Mouse (Mus musculus) spleen, adult 18-20 months (tissue): ENCODE measurements around the gene Tspoap1.

Experiments used
- DNase-seq, 2 experiments: peaks; one replicate each; pipeline ENCODE4 v3.0.0; 2022; ENCODE audit warnings: mixed read lengths in 2 of 2

Tspoap1 gene

GRCm38 (mm10) chr11:87760301-87761081 is at the start of gene Tspoap1:
Tspoap1 (plus strand) TSS chr11:87760541.
- DNase-seq = no peak

DNA sequence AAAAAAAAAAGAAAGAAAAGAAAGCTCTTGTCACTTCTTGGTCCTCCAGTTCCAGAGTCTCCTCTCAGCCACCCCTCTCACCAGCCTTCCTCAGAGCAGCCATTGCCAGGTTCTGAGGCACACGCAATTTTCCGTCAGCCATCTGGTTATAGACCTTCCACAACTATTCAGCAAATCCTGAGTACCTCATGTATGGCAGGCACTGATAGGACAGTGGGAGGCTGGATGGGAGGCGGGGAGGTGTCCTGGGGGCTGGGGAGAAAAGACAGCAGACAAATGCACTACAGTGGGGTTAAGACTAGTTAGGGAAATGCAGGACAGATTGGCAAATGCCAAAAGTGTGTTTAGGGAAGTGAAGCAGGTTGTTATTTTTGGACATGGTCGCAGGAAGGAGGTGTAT is 48.2 kb upstream of the Tspoap1 start:
- no peak for DNase-seq

DNA sequence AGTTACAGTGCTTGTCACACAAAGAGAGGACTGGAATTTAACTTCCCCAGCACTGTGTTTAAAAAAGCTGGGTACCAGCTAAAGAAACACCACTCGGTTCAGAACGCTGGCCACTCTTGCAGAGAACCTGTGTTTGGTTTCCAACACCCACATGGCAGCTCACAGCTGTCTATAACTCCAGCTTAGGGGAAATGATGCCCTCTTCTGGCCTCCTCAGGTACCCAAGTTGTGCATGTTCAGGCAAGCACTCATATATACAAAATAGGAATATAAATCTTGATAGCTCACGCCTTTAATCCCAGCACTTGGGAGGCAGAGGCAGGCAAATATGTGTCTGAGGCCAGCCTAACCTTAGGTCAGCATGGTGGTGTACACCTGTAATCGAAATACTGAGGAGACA is 44.3 kb upstream of the Tspoap1 start:
- DNase-seq = no peak

DNA sequence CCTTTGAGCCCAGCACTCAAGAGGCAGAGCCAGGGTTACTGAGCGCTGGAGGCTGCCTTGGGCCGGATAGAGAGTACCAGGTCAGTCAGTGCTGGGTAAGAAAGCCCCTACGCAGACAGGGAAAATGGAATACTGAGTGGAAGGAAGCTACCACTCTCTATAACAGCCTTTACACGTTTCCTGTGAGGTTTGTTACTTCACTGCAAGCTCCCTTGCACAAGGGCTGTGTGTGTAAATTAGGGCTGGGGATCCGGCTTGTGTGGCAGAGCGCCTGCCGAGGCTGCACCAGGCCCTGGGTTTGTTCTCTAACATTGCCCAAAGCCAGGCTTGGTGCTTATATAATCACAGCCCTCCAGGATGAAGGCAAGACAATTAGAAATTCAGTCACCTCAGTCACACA is 40.8 kb upstream of the Tspoap1 start:
- no peak for DNase-seq

GRCm38 (mm10) chr11:87720324-87720723 is 40.0 kb upstream of the Tspoap1 start:
- no peak for DNase-seq

DNA sequence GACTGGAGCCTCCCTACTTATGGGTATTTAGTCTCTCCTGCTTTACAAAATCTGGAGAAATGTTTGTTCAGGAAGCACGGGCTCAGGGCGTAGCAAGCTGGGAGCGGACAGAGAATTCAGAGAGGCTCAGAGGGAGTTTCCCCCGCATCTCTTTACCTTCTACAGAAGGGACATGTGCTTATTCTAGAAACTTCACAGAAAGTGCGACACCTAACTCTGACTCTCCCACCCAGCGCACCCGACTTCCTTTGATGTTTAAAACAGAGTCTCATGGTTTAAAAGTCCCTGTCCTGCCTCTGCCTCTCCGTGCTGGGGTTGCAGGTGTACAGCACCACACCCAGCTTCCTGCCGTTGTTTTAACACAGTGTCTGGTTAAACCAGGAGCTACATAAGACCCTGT is 39.5 kb upstream of the Tspoap1 start:
- peak; percentile 34 to 37 for DNase-seq

- DNase-seq = no peak
Observed at GRCm38 (mm10) chr11:87722168-87722567, 38.2 kb upstream of the Tspoap1 start.

DNA sequence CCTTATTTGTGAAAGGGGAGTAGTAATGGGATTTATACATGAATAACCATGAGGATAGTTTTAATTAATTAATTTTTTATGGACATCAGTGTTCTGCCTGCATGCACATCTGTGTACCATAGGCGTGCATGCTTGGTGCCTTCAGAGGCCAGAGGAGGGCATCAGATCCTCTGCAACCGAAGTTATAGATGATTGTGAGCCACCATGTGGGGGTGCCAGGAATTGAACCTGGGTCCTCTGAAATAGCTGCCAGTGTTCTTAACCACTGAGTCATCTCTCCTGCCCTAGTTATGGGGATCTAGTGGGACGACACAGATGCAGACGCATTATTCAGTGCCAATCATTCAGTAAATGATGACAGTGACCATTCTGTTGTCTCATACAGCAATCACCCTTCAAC is 37.5 kb upstream of the Tspoap1 start:
- DNase-seq = no peak

DNA sequence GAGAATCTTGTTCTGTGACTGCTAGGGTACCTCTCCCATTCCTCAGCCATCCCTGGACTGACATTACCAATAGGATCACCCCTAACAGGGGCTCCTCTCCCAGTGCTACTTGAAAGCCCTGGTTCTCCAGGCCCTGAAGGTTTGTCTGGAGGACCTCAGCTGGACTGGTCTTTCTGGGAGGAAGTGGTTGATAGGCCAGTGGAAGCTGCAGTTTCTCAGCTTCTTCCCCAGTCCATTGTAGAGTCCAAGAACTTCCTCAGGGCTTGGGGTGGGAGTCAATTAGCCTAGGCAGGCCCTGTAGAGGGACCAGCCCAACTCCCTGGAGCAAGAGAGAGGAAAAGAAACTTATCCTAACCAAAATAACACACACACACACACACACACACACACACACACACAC is 34.8 kb upstream of the Tspoap1 start:
- no peak for DNase-seq

GRCm38 (mm10) chr11:87725964-87726562 is 34.3 kb upstream of the Tspoap1 start:
- DNase-seq = no peak

GRCm38 (mm10) chr11:87727021-87727420 is 33.3 kb upstream of the Tspoap1 start:
- no peak for DNase-seq

DNA sequence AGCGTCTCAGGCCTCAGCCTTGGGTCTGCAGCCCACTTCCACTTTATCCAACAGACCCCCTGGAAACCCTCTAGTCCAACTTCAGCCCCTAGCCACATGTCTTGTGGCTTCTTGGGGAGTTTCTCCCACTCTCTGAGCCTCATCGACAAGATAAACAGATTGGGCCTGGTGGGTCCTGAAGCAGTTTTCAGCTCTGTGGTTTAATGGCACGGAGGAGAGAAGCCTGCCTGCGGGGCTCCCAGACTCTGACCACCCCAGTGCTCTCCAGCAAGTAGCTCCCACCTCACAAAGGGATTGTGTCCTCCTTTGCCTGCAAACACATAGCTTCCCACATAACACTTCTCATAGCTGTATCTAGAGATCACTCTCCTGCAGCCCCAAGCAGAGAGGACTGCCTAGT is 32.9 kb upstream of the Tspoap1 start:
- no peak for DNase-seq

DNA sequence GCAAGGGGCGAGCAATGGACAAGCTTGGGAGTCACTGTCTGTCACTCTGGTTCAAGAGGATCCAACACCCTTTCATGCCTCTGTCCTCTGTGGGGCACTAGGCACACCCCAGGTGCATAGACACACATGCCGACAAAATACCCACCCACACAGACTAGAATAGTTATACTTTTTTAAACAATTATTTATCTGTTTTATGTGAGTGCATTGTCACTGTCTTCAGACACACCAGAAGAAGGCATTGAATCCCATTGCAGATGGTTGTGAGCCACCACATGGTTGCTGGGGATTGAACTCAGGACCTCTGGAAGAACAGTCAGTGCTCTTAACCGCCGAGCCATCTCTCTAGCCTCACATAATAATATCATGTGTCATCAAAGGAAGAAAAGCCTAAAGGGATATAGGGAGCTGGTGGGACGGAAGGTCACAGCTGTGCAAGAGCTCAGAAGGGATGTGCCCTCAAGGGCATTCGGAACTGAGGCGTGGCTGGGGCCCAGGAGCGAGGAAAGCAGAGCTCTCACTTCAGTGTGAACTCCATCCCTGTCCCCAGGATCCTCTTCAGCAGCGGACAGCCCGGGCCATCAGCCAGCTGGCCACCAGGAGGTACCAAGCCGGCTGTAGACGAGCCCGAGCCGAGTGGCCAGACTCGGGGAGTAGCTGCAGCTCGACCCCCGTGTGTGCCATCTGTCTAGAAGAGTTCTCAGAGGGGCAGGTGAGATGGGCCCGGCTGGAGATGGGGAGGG is 31.3 kb upstream of the Tspoap1 start:
- no peak for DNase-seq

DNA sequence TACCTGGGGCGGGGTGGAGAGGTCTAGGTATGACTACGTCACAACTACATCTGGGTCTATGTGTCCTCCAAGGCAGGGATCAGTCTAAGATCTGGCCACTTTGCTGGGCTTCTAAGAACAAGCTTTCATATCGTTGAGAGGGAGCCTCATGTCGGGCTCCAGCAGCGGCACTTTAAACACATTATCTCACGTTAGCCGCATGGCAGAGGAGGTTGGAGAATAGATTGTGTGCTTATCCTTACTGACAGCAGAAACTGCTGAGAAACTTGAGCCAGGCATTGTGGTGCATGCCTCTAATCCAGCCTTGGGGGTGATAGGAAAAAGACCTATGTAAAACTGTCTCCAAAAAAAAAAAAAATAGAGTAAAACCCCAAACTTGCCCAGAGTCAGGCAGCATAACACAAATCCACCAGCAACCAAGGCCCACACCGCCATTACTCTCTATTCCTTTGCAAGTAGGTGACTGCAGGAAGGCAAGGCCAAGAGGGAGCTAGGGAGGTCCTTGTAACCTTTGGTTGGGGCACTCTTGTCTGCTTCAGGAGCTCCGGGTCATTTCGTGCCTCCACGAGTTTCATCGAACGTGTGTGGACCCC is 30.7 kb upstream of the Tspoap1 start:
- no peak for DNase-seq

GRCm38 (mm10) chr11:87730652-87731310 is 29.6 kb upstream of the Tspoap1 start:
- DNase-seq = no peak

DNA sequence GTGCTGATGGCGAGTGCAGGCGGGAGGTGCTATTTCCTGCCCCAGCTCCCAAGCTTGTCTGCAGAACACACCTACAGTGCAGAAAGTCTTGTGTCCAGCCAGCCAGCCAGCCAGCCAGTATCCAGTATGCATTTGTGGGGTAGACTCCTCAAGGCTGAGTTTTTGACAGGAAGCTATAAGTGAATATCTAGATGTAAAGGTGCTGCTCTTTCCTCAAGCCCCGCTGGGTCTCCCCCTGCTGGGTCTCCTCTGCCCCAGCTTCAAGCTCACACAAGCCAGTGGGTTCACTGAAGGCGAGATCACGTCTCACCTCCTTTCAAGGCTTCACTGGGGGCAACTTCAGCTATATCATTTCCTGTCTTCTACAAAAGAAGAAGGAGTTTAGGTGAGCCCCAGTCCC is 26.0 kb upstream of the Tspoap1 start:
- peak in 1 of 2 experiments; percentile 43 for DNase-seq

GRCm38 (mm10) chr11:87735691-87736090 is 24.6 kb upstream of the Tspoap1 start:
- DNase-seq = no peak

- DNase-seq = peak; percentile 56 to 62
Observed at GRCm38 (mm10) chr11:87736647-87737134, 23.6 kb upstream of the Tspoap1 start.

DNA sequence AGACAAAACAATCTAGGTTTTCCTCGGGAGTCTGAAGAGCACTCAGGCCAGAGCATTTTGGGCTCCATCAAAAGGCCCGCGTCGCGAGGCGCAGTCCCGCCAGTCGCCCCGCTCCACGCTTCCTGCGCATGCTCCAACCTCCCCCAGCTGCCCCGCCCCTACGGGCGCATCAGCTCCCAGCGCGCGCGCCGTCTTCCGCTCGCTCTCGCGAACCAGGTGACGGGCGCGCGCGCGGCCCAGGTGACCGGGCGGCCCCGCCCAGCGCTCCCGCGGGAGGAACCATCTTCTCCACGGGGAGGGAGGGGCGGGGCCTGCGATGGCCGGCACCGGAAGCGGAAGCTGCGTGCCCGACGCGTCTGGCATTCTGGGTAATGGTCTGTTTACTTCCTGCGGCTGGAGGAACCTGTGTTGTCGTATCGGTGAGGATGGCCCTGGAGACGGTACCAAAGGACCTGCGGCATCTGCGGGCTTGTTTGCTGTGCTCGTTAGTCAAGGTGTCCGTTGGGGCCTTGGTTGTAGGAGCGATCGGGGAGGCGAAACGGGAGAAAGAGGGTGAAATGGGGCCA is 23.1 kb upstream of the Tspoap1 start, which contains the start of gene Supt4a:
TSS of gene Supt4a (plus strand) at position 378 of the 566 bp plus-strand sequence.
- DNase-seq = peak; percentile 95 to 99

DNA sequence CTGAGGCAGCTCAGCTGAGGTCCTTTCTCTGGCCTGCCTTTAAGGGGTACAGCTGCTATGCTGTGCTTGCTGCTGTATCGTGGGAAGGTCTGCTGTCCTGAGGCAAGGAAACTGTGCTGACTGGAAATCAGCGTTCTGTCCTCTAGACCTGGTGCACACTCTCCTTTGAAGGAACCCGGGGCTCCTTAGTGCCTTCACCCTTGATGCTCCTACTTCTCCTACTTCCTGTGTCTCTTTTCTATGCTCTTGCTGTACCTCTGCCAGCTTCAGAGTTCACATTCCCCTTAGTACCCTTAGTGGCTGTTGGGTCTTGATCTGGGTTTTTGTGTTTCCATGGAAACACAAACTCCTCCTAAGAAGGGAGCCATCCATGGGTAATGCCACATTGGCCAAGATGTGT is 16.6 kb upstream of the Tspoap1 start:
- no peak for DNase-seq

- peak; percentile 58 to 72 for DNase-seq
Observed at GRCm38 (mm10) chr11:87744964-87745363, 15.4 kb upstream of the Tspoap1 start.
